Mouse (Mus musculus) liver, embryonic 16.5 days (tissue): ENCODE data around the gene Cryba1. TPM values are rescaled to one million over a fixed set of nuclear protein-coding genes. Genes with fewer than 3 reads are reported as not detected.
A peak's percentile ranks its signal among the peaks of the same experiment; 100 is the strongest.

Experiments used
- ATAC-seq: fragments of 200-750 bp; cut with Nextera tagmentation; 2 replicates; pipeline ENCODE4 v1.8.0; 2017; ENCODE audit warnings: low read depth, mild to moderate bottlenecking, moderate number of reproducible peaks, moderate library complexity
- H3K27ac ChIP-seq: fragments of 300-500 bp; sonication (generic); 2 replicates; pipeline ENCODE4 v1.5.1; 2014; ENCODE audit warnings: mild to moderate bottlenecking, low read length
- H3K27me3 ChIP-seq: fragments of 300-500 bp; sonication (generic); 2 replicates; pipeline ENCODE4 v1.6.1; 2014; ENCODE audit warnings: low read depth, low read length, mixed read lengths; ENCODE audit not compliant: control insufficient read depth, insufficient read depth
- H3K36me3 ChIP-seq: fragments of 300-500 bp; sonication (generic); 2 replicates; pipeline ENCODE4 v1.6.1; 2014; ENCODE audit warnings: mild to moderate bottlenecking; ENCODE audit not compliant: control insufficient read depth, insufficient read depth
- H3K4me1 ChIP-seq: fragments of 300-500 bp; sonication (generic); 2 replicates; pipeline ENCODE4 v1.6.1; 2014; ENCODE audit warnings: low read depth, low read length, mixed read lengths; ENCODE audit not compliant: control insufficient read depth
- H3K4me2 ChIP-seq: fragments of 300-500 bp; sonication (generic); 2 replicates; pipeline ENCODE4 v1.6.1; 2014; ENCODE audit warnings: low read depth, low read length, mixed read lengths
- H3K4me3 ChIP-seq: fragments of 300-500 bp; sonication (generic); 2 replicates; pipeline ENCODE4 v1.5.1; 2014; ENCODE audit warnings: low read depth, mild to moderate bottlenecking, low read length
- H3K9ac ChIP-seq: fragments of 300-500 bp; sonication (generic); 2 replicates; pipeline ENCODE4 v1.6.1; 2014; ENCODE audit warnings: low read depth, low read length
- H3K9me3 ChIP-seq: fragments of 300-500 bp; sonication (generic); replicated peaks from 2 replicates; pipeline ENCODE4 v1.6.1; 2016; ENCODE audit warnings: low read length; ENCODE audit not compliant: control insufficient read depth
- WGBS: fragments of 180-500 bp; shearing (Covaris S2); extraction: QIAGEN DNeasy Blood & Tissue Kit; methylation state at CpG from one replicate; pipeline ENCODE4 v1.1.7; 2014; ENCODE audit not compliant: insufficient replicate concordance; 5-methylcytosine and 5-hydroxymethylcytosine counted together
- polyA plus RNA-seq: library from polyadenylated mRNA; unstranded; fragments of >200 nt; fragmentation: Nextera tagmentation; extraction: Ambion mirVana; gene quantifications from 2 replicates; pipeline ENCODE4 v1.2.1, GENCODE M21; 2015

The Cryba1 gene
- polyA plus RNA-seq, 1 experiment from 2014 or later: not detected

DNA sequence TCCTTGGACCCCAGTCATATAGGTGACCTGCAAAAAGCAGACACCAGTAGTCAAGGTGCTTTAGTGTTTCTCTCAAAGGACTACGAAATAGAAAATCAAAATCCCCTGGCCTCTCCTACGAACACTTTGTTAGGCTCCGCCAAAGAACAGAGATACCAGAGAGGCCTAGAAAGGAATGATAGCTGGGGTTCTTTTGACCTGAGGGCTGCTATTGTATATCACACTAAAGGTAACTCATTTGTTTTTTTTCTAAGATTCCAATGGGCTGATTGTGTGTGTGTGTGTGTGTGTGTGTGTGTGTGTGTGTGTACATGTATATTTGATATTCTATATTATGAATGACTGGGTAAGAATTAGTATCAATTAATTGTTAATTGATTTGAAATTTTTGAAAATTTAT is 32.1 kb downstream of the Cryba1 start:
- Histone ChIP-seq H3K4me1 (peaks cover 9% of the 10 kb centered on the region), H3K36me3 (peaks cover 33% of the 10 kb centered on the region), H3K9ac (no peak overlapping the region), H3K27ac (no peak overlapping the region), H3K4me3 (no peak overlapping the region), H3K9me3 (no peaks in the 10 kb centered on the region), H3K27me3 (no peaks in the 10 kb centered on the region), H3K4me2 (no peak overlapping the region)
- ATAC-seq: no peak
- WGBS: 76% methylated on average over 3 of the region's 3 CpGs

DNA sequence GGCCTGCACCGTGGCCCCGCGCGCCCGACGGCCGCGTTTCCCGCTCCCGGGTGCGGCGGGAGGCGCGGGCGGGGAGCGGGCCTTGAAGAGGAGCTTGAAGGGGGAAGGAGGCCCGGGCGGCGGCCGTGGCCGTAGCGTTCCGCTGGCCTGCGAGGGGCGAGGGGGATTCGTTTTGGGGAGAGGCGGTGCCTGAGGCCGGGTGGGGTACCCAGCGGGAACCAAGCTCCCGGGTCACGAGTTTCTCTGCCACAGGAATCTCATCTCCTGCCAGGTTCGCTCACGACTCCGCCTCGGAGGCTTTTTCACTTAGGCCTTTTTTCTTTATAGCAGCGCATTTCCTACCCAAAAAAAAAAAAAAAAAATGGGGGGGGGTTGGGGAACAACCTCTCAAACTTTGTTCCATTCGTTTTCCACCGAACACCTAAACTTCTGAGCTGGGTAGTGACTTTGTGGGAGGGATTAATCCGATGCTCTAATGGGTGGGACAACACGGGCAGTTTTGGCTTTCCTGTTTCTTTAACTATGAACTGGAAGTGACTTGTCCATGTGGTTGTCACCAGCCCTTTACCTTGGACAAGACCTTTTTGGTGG is 37.4 kb downstream of the Cryba1 start:
- peak overlapping the region; percentile 86 for H3K4me3 ChIP-seq
- WGBS: under 1% methylated on average over 35 of the region's 40 CpGs

DNA sequence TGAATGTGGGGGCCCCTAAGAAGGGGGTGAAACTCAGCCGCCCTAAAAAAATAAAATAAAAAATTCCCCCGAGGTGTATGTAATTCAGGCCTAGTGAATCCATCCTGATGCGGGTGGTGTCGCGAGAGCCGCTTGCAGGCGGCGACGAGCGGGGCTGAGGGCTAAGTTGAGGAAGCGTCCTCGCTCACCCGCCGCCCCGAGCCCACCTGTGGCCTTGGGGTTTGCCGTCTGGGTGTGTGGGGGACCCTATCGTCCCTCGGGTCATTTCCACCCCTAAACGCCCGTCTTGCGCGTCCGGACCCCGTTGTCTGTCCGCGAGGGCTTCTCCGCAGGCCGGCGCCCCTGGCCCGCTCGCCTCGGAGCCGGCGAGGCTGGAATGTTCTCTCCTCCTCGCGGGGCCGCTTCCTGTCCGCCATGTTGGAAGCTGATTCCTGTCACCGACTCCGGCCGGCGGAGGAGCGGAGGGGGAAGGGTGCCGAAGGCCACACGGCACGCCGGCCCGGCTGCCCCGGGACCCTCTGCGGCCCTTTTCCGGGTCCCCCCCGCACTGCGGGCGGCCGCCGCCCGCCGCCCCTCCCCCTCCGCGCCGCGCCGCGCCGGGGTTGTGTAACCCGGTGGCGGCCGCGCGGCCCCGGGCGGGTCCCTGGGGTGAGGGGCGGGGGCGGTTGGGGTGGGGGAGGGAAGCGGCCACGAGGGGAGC is 38.1 kb downstream of the Cryba1 start:
- H3K36me3 ChIP-seq: peaks cover 7% of the 10 kb centered on the region
- peak overlapping the region; percentile 96 for H3K9ac ChIP-seq
- ATAC-seq: peak; percentile 30
- no peaks in the 10 kb centered on the region for H3K9me3 ChIP-seq
- H3K4me3 ChIP-seq: peak overlapping the region; percentile 86
- peak overlapping the region; percentile 88 for H3K4me2 ChIP-seq
- under 1% methylated on average over 60 of the region's 76 CpGs for WGBS
- no peaks in the 10 kb centered on the region for H3K27me3 ChIP-seq
- peak overlapping the region; percentile 95 for H3K27ac ChIP-seq
- peaks cover 8% of the 10 kb centered on the region; the same call in 1 of the 2 replicates for H3K4me1 ChIP-seq

More for the DNA sequence above, 37.4 kb downstream of the Cryba1 start:
- Histone ChIP-seq H3K9me3 (no peaks in the 10 kb centered on the region), H3K36me3 (peaks cover 13% of the 10 kb centered on the region), H3K9ac (peak overlapping the region; percentile 96), H3K27ac (peak overlapping the region; percentile 95), H3K27me3 (no peaks in the 10 kb centered on the region), H3K4me2 (peak overlapping the region; percentile 88), H3K4me1 (peaks cover 10% of the 10 kb centered on the region)
- no peak for ATAC-seq

DNA sequence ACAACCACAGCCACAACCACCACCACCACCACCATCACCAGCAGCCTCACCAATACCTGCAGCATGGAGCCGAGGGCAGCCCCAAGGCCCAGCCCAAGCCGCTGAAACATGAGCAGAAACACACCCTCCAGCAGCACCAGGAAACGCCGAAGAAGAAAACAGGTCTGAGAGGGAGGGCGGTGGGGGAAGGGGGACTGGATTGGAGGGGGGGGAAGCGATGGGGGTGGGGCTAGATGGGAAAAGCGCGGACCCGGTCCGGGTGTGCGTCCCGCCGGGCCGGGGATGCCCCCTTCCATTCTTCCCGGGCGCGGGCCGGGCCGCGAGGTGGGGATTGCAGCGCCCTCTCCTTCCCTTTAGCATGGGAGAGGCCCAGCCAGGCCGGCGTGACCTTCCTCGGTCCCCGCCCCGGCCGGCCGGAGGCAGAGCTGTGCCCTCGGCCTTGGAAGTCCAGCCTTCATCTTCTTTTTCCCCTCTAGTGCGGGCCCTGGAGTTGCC is 38.7 kb downstream of the Cryba1 start:
- Histone ChIP-seq H3K27ac (peak overlapping the region; percentile 95), H3K4me2 (peak overlapping the region; percentile 88), H3K4me1 (peaks cover 8% of the 10 kb centered on the region; the same call in 1 of the 2 replicates), H3K9me3 (no peaks in the 10 kb centered on the region), H3K9ac (peak overlapping the region; percentile 96), H3K4me3 (peak overlapping the region; percentile 86), H3K36me3 (peaks cover under 1% of the 10 kb centered on the region), H3K27me3 (no peaks in the 10 kb centered on the region)
- WGBS: 1% methylated on average over 26 of the region's 30 CpGs
- ATAC-seq: peak; percentile 40

DNA sequence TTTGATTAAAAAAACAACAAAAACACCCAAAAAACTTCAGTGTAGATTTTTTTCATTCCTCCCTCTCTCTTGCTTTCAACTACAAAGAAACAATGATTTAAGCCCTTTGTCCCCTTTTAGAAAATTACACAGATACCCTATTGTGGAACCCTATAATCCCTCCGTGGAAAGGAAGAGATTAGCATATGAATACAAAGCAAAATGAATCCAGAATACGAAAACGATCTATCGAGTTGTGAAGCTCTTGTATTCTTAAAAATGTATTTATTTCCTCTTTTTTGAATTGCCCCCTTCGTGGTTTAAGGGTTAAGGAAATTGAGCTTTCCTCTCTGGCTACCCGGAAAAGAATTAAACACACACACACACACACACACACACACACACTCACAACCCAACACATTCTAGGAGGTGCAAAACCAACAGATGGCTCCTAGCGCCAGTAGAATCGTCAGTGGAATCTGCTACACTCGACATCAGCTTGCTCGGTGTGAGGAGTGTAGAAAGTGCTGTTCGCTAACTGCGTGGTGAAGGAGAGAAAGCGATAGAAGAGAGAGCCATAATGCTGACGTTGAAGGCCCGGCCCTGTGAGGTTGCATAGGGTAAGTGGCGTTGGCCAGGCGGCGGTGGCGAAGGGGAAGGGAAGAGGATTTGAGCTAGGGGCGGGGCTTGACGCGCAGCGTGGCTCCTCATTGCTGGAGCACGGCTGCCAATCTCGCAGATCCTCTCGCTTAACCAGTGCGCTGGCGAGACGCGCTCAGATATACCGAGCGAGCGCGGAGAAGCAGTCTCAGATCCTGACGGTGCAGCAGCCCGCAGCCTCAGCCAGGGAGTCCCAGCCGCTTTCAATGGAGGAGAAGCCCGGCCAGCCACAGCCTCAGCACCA is 39.5 kb downstream of the Cryba1 start, which contains the start of gene Nufip2:
Nufip2 (plus strand) TSS at position 773 of the 883 bp plus-strand sequence.
- ATAC-seq: peak; percentile 95
- peak within 1 kb of the TSS; percentile 96 for H3K9ac ChIP-seq
- peak within 1 kb of the TSS; percentile 89 for H3K4me2 ChIP-seq
- WGBS: under 1% methylated on average over 38 of the region's 38 CpGs
- peak within 1 kb of the TSS; percentile 86 for H3K4me3 ChIP-seq
- peak within 1 kb of the TSS; percentile 95 for H3K27ac ChIP-seq
- no peaks in the 10 kb centered on the region for H3K27me3 ChIP-seq
- no peaks in the 10 kb centered on the region for H3K36me3 ChIP-seq
- H3K9me3 ChIP-seq: no peaks in the 10 kb centered on the region
- peaks cover 8% of the 10 kb centered on the region; the same call in 1 of the 2 replicates for H3K4me1 ChIP-seq

DNA sequence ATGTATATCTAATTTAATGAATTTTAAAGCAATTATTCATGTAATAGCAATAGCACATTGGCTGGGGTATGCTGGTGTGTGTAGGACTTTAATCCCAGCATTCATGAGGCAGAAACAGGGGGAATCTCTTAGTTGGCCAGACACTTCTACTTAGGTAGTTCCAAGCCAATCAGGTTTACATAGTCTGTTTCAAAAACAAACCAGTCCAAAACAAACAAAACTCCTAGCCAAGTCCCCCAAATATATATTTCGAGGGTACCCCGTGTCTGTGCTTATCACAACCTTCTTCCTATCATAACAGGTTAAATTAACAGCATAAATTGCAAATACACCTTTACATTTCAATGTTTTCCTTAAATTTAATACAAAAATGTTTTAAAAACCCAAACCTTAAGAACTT is 40.2 kb downstream of the Cryba1 start:
- Histone ChIP-seq H3K9me3 (no peaks in the 10 kb centered on the region), H3K27me3 (no peaks in the 10 kb centered on the region), H3K36me3 (no peaks in the 10 kb centered on the region), H3K27ac (no peak overlapping the region), H3K9ac (no peak overlapping the region), H3K4me2 (peak overlapping the region; percentile 31; the same call in 1 of the 2 replicates), H3K4me1 (peaks cover 8% of the 10 kb centered on the region; the same call in 1 of the 2 replicates), H3K4me3 (no peak overlapping the region)
- 37% methylated on average over 2 of the region's 2 CpGs for WGBS
- ATAC-seq: no peak

DNA sequence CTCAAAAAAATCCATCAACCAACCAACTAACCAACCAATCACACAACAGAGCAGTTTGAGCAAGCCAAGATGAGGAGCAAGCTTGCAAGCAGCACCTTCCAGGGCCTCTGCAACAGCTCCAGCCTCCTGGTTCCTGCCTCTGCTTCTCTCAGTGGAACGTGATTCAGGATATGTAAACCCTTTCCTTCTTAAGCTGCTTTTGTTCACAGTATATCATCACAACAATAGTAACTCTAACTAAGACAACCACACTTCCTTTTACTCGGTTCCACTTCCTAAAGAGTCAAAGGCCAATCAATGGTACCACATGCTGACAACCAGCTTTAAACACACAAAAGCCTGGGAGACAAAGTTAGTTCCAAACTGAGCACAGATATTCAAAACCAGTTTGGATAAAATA is 45.1 kb downstream of the Cryba1 start:
- no peak overlapping the region for H3K4me3 ChIP-seq
- no peaks in the 10 kb centered on the region for H3K36me3 ChIP-seq
- no peaks in the 10 kb centered on the region for H3K27me3 ChIP-seq
- H3K9ac ChIP-seq: no peak overlapping the region
- H3K27ac ChIP-seq: no peak overlapping the region
- no peak overlapping the region for H3K4me2 ChIP-seq
- peaks cover 3% of the 10 kb centered on the region; the same call in 1 of the 2 replicates for H3K4me1 ChIP-seq
- 17% methylated on average over 2 of the region's 2 CpGs for WGBS
- no peak for ATAC-seq
- H3K9me3 ChIP-seq: no peaks in the 10 kb centered on the region

DNA sequence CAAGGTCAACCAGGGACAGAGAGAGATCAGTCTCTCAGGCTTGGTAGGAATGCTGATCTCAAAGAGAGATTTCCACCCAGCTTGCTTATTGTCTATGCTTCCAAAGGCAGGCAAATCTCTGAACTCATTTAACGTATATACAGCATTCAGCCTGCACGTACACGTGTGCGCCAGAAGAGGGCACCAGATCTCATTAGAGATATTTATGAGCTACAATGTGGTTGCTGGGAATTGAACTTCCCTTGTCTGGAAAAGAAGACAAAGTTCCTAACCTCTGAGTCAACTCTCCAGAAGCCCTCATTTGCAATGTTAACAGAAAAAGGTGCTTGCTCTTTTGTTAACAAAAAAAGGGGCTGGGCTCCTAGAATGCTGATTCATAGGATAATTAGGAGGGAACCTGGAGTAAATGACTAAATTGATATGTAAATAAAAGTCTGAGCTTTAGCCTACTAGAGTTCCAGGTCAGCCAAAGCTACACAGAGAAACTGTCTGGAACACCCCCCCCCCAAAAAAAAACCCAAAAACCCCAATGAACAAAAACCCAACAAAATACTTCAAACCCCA is 51.6 kb downstream of the Cryba1 start:
- Histone ChIP-seq H3K9ac (no peak overlapping the region), H3K27me3 (no peaks in the 10 kb centered on the region), H3K4me3 (no peak overlapping the region), H3K4me1 (no peaks in the 10 kb centered on the region), H3K4me2 (no peak overlapping the region), H3K27ac (no peak overlapping the region), H3K36me3 (no peaks in the 10 kb centered on the region), H3K9me3 (no peaks in the 10 kb centered on the region)
- 65% methylated on average over 4 of the region's 4 CpGs for WGBS
- no peak for ATAC-seq
